Mouse (Mus musculus): ENCODE measurements around the gene Rnf213. TPM values are rescaled to one million over a fixed set of nuclear protein-coding genes. Genes with fewer than 3 reads are reported as not detected.

Gene Rnf213
- polyA plus RNA-seq, 1 experiment from 2014 or later: 0.90 TPM

- Histone ChIP-seq H3K4me1 (ENCODE audit: control insufficient read depth, insufficient read depth, low read length) (peaks cover 13% of the 10 kb centered on the region; the same call in 1 of the 2 replicates), H3K27me3 (ENCODE audit: control insufficient read depth, insufficient read depth, low read depth, low read length) (peaks cover 56% of the 10 kb centered on the region), H3K36me3 (ENCODE audit: control insufficient read depth, insufficient read depth, low read length) (no peaks in the 10 kb centered on the region), H3K4me2 (ENCODE audit: low read length) (no peak overlapping the region), H3K9ac (ENCODE audit: low read depth, low read length) (no peak overlapping the region), H3K27ac (ENCODE audit: low read length) (no peak overlapping the region), H3K9me3 (replicated peaks; ENCODE audit: control insufficient read depth, low read length, poor library complexity, severe bottlenecking) (no peaks in the 10 kb centered on the region), H3K4me3 (ENCODE audit: low read depth, low read length) (no peak overlapping the region)
- ATAC-seq: no peak
- 11% methylated on average over 7 of the region's 7 CpGs for WGBS
These were observed 2.5 kb downstream of the Rnf213 start for GRCm38 (mm10) chr11:119395394-119395793.

GRCm38 (mm10) chr11:119395931-119396330 lies 3.0 kb downstream of the Rnf213 start:
- Histone ChIP-seq H3K27me3 (ENCODE audit: control insufficient read depth, insufficient read depth, low read depth, low read length) (peaks cover 51% of the 10 kb centered on the region), H3K36me3 (ENCODE audit: control insufficient read depth, insufficient read depth, low read length) (no peaks in the 10 kb centered on the region), H3K4me2 (ENCODE audit: low read length) (no peak overlapping the region), H3K9ac (ENCODE audit: low read depth, low read length) (no peak overlapping the region), H3K4me3 (ENCODE audit: low read depth, low read length) (no peak overlapping the region), H3K27ac (ENCODE audit: low read length) (no peak overlapping the region), H3K4me1 (ENCODE audit: control insufficient read depth, insufficient read depth, low read length) (peaks cover 8% of the 10 kb centered on the region; the same call in 1 of the 2 replicates), H3K9me3 (replicated peaks; ENCODE audit: control insufficient read depth, low read length, poor library complexity, severe bottlenecking) (no peaks in the 10 kb centered on the region)
- 14% methylated on average over 13 of the region's 13 CpGs for WGBS
- no peak for ATAC-seq

- Histone ChIP-seq H3K36me3 (ENCODE audit: control insufficient read depth, insufficient read depth, low read length) (no peaks in the 10 kb centered on the region), H3K27me3 (ENCODE audit: control insufficient read depth, insufficient read depth, low read depth, low read length) (peaks cover 46% of the 10 kb centered on the region)
- WGBS: 34% methylated on average over 7 of the region's 7 CpGs
These were observed 3.6 kb downstream of the Rnf213 start for GRCm38 (mm10) chr11:119396461-119396860.

GRCm38 (mm10) chr11:119402501-119403160 lies 9.7 kb downstream of the Rnf213 start:
- no peak for ATAC-seq

More at GRCm38 (mm10) chr11:119396461-119396860, 3.6 kb downstream of the Rnf213 start:
- H3K4me1 ChIP-seq (ENCODE audit: control insufficient read depth, insufficient read depth, low read length): peaks cover 8% of the 10 kb centered on the region; the same call in 1 of the 2 replicates
- H3K9me3 ChIP-seq (replicated peaks; ENCODE audit: control insufficient read depth, low read length, poor library complexity, severe bottlenecking): no peaks in the 10 kb centered on the region
- no peak for ATAC-seq
- no peak overlapping the region for H3K27ac ChIP-seq (ENCODE audit: low read length)
- H3K9ac ChIP-seq (ENCODE audit: low read depth, low read length): no peak overlapping the region
- H3K4me2 ChIP-seq (ENCODE audit: low read length): no peak overlapping the region
- H3K4me3 ChIP-seq (ENCODE audit: low read depth, low read length): no peak overlapping the region

GRCm38 (mm10) chr11:119404627-119405026 lies 11.7 kb downstream of the Rnf213 start:
- no peak for ATAC-seq
- no peaks in the 10 kb centered on the region for H3K27me3 ChIP-seq (ENCODE audit: control insufficient read depth, insufficient read depth, low read depth, low read length)
- no peaks in the 10 kb centered on the region for H3K4me1 ChIP-seq (ENCODE audit: control insufficient read depth, insufficient read depth, low read length)
- H3K9ac ChIP-seq (ENCODE audit: low read depth, low read length): no peak overlapping the region
- WGBS: 50% methylated on average over 5 of the region's 5 CpGs
- no peak overlapping the region for H3K27ac ChIP-seq (ENCODE audit: low read length)
- H3K9me3 ChIP-seq (replicated peaks; ENCODE audit: control insufficient read depth, low read length, poor library complexity, severe bottlenecking): no peaks in the 10 kb centered on the region
- no peaks in the 10 kb centered on the region for H3K36me3 ChIP-seq (ENCODE audit: control insufficient read depth, insufficient read depth, low read length)
- no peak overlapping the region for H3K4me3 ChIP-seq (ENCODE audit: low read depth, low read length)
- H3K4me2 ChIP-seq (ENCODE audit: low read length): no peak overlapping the region

More at GRCm38 (mm10) chr11:119402501-119403160, 9.7 kb downstream of the Rnf213 start:
- no peaks in the 10 kb centered on the region for H3K27me3 ChIP-seq (ENCODE audit: control insufficient read depth, insufficient read depth, low read depth, low read length)
- H3K4me3 ChIP-seq (ENCODE audit: low read depth, low read length): no peak overlapping the region
- no peaks in the 10 kb centered on the region for H3K9me3 ChIP-seq (replicated peaks; ENCODE audit: control insufficient read depth, low read length, poor library complexity, severe bottlenecking)
- H3K4me1 ChIP-seq (ENCODE audit: control insufficient read depth, insufficient read depth, low read length): no peaks in the 10 kb centered on the region
- H3K27ac ChIP-seq (ENCODE audit: low read length): no peak overlapping the region
- H3K4me2 ChIP-seq (ENCODE audit: low read length): no peak overlapping the region
- H3K9ac ChIP-seq (ENCODE audit: low read depth, low read length): no peak overlapping the region
- H3K36me3 ChIP-seq (ENCODE audit: control insufficient read depth, insufficient read depth, low read length): no peaks in the 10 kb centered on the region
- WGBS: 59% methylated on average over 11 of the region's 11 CpGs

- no peaks in the 10 kb centered on the region for H3K36me3 ChIP-seq (ENCODE audit: control insufficient read depth, insufficient read depth, low read length)
- no peak overlapping the region for H3K9ac ChIP-seq (ENCODE audit: low read depth, low read length)
- no peak overlapping the region for H3K4me3 ChIP-seq (ENCODE audit: low read depth, low read length)
- WGBS: 89% methylated on average over 6 of the region's 6 CpGs
- H3K4me2 ChIP-seq (ENCODE audit: low read length): no peak overlapping the region
- H3K27ac ChIP-seq (ENCODE audit: low read length): no peak overlapping the region
- ATAC-seq: no peak
- no peaks in the 10 kb centered on the region for H3K9me3 ChIP-seq (replicated peaks; ENCODE audit: control insufficient read depth, low read length, poor library complexity, severe bottlenecking)
- no peaks in the 10 kb centered on the region; the same call in 1 of the 2 replicates for H3K4me1 ChIP-seq (ENCODE audit: control insufficient read depth, insufficient read depth, low read length)
- H3K27me3 ChIP-seq (ENCODE audit: control insufficient read depth, insufficient read depth, low read depth, low read length): no peaks in the 10 kb centered on the region
These were observed 14.5 kb downstream of the Rnf213 start for GRCm38 (mm10) chr11:119407381-119407780.

GRCm38 (mm10) chr11:119407977-119408376 lies 15.1 kb downstream of the Rnf213 start:
- Histone ChIP-seq H3K36me3 (ENCODE audit: control insufficient read depth, insufficient read depth, low read length) (no peaks in the 10 kb centered on the region), H3K9ac (ENCODE audit: low read depth, low read length) (no peak overlapping the region), H3K4me3 (ENCODE audit: low read depth, low read length) (no peak overlapping the region), H3K27ac (ENCODE audit: low read length) (no peak overlapping the region), H3K27me3 (ENCODE audit: control insufficient read depth, insufficient read depth, low read depth, low read length) (no peaks in the 10 kb centered on the region), H3K4me2 (ENCODE audit: low read length) (no peak overlapping the region), H3K4me1 (ENCODE audit: control insufficient read depth, insufficient read depth, low read length) (no peaks in the 10 kb centered on the region; the same call in 1 of the 2 replicates), H3K9me3 (replicated peaks; ENCODE audit: control insufficient read depth, low read length, poor library complexity, severe bottlenecking) (no peaks in the 10 kb centered on the region)
- ATAC-seq: no peak
- 58% methylated on average over 5 of the region's 5 CpGs for WGBS

GRCm38 (mm10) chr11:119419327-119420118 lies 26.6 kb downstream of the Rnf213 start:
- Histone ChIP-seq H3K27me3 (ENCODE audit: control insufficient read depth, insufficient read depth, low read depth, low read length) (no peaks in the 10 kb centered on the region), H3K9ac (ENCODE audit: low read depth, low read length) (no peak overlapping the region), H3K36me3 (ENCODE audit: control insufficient read depth, insufficient read depth, low read length) (no peaks in the 10 kb centered on the region), H3K9me3 (replicated peaks; ENCODE audit: control insufficient read depth, low read length, poor library complexity, severe bottlenecking) (no peaks in the 10 kb centered on the region), H3K4me1 (ENCODE audit: control insufficient read depth, insufficient read depth, low read length) (no peaks in the 10 kb centered on the region), H3K4me3 (ENCODE audit: low read depth, low read length) (no peak overlapping the region), H3K4me2 (ENCODE audit: low read length) (no peak overlapping the region), H3K27ac (ENCODE audit: low read length) (no peak overlapping the region)
- no peak for ATAC-seq
- WGBS: 66% methylated on average over 16 of the region's 16 CpGs

GRCm38 (mm10) chr11:119420426-119420825 lies 27.5 kb downstream of the Rnf213 start:
- no peaks in the 10 kb centered on the region for H3K4me1 ChIP-seq (ENCODE audit: control insufficient read depth, insufficient read depth, low read length)
- no peaks in the 10 kb centered on the region for H3K36me3 ChIP-seq (ENCODE audit: control insufficient read depth, insufficient read depth, low read length)
- no peak for ATAC-seq
- no peak overlapping the region for H3K27ac ChIP-seq (ENCODE audit: low read length)
- H3K27me3 ChIP-seq (ENCODE audit: control insufficient read depth, insufficient read depth, low read depth, low read length): no peaks in the 10 kb centered on the region
- H3K9me3 ChIP-seq (replicated peaks; ENCODE audit: control insufficient read depth, low read length, poor library complexity, severe bottlenecking): no peaks in the 10 kb centered on the region
- WGBS: 74% methylated on average over 5 of the region's 5 CpGs
- no peak overlapping the region for H3K9ac ChIP-seq (ENCODE audit: low read depth, low read length)
- H3K4me2 ChIP-seq (ENCODE audit: low read length): no peak overlapping the region
- H3K4me3 ChIP-seq (ENCODE audit: low read depth, low read length): no peak overlapping the region

Data from midbrain, embryonic 16.5 days (tissue).